Mouse (Mus musculus) ovary, adult 18-20 months (tissue): ENCODE measurements around the gene 4933407L21Rik.

ENCODE experiments used
- DNase-seq: peaks from one replicate; pipeline ENCODE4 v3.0.0; 2022; ENCODE audit warnings: low spot score, mixed read lengths

4933407L21Rik gene

DNA sequence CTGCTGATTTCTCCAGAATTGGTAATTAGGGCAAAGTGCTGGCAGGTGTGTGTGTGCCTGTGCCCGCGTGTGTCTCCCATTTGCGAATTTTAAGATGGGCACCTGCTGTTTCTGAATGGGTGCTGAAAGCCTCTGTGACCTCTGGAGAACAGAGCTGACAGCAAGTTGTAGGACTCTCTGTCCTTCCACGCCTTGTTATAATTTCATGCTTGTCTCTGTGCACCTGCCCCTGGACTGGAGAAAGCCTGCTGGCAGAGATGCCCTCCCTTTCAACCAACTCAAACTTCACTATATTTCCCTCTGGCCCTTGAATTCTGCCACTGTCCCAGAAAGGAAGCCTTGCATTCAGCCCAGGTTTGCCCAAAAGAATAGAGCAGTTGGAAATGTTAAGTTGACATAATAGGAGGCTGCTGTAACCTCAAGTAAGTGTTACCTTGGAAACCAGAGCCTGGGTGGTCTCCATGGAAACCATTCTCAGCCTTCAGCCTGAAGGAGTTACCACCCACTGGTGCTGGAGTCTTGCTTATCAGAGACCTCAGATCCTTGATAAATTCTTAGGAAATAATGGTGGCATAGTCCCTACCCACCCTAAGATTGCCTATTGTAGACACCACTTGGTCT lies 11.3 kb upstream of the 4933407L21Rik start:
- DNase-seq, result no peak

DNA sequence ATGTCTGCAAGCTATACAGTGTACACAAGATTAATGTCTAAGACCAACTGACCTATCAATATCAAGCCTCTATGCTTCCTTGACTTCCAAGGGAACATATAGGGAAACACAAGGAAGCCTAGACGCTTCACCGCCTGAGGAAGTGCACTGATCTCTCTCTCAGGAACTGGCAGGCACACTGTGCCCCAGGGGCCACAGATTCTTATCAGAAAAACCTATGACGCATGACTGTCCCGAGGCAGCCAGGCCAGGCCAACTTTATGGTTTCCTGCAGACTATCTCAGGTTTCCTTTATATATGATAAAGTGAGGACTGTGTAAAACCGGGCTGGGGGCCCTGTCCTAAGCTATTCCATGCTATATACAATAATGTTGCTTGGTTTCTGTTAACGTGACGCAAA lies 8.7 kb upstream of the 4933407L21Rik start:
- DNase-seq, result no peak

DNA sequence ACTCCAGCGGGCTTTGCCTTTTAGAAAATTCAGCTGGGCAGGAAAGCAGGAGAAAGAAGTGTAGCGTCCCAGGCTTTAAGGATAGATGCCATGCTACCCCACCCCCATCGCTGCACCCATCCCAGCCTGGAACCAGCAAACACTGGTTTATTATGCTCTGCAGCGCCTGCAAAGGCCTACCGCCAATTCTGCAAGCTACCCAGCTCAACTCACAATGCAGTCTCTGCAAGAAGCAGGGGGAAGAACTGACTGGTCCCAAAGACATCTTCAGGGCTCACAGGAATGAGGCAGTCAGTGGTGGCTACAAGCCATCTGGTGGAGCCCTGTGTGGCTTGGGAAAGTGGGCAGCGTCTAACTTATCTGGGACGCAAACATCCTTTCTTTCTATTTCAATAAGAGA lies 6.6 kb upstream of the 4933407L21Rik start:
- no peak for DNase-seq

DNA sequence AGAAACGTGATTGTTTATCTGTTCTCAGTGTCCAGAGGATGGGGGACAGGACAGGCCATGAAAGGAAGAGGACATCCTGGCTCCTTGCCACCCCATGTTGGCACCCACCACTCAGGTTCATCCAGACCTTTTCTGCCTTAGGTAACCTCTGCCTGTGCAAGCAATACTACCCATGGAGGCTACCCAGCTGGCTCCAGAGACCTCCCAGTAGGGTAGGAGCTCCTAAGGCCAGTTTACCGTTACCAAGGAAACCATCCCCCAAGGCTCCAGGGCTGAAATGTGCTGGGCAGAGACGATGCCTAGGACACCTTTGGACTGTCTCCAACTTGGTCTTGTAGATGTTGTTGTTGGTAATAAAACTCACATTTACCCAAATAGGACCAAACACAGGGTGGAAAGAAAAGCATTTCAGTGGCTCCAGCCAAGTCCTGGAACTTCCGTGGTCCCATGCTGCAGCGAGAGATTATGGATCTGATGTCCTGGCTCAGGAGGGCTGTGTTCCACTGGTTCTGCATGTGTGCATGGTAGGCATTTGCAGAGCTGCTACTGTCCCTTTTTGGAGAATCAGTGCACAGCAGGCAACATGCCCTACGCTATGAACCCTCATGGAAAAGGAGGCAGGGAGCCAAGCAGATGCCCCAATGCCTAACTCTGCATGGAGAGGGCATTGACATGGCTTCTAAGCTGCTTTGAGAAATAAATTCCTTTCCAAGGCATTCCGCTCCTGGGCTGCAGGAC lies 6.0 kb upstream of the 4933407L21Rik start:
- no peak for DNase-seq

DNA sequence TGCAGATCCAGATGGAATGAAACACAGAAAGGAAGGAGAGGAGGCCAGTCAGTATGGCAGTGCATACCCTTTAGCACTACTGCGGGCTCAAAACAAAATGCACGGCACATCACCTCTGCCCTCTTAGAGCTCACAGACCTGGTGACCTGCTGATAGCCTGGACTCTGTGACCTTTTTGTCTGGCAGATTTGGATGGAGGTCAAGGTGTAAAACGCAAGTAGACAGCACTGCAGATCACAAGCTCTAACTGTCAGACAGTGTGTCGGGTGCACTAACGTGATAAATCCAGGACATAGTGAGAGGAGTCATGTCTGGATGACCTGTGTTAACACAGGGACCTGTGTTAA lies 5.4 kb upstream of the 4933407L21Rik start:
- no peak for DNase-seq

DNA sequence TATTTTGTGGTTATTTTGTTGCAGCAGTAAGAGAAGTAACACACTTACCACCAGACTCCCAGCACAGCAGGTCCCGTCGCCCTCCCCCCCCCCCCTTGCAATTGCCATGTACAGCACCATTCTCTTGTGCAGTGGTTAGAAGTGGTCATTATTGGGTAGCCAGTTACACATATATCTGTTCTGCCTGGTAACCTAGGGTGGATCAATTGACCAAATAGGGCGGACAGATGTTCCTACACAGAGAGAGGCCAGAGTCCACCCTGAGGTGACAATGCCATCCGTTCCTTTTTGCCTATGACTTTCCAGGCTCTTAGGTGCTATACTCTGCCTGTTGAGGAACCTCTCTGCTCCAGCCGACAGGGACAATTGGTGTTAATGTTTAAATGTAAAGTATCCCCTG lies 3.1 kb upstream of the 4933407L21Rik start:
- DNase-seq, result no peak

DNA sequence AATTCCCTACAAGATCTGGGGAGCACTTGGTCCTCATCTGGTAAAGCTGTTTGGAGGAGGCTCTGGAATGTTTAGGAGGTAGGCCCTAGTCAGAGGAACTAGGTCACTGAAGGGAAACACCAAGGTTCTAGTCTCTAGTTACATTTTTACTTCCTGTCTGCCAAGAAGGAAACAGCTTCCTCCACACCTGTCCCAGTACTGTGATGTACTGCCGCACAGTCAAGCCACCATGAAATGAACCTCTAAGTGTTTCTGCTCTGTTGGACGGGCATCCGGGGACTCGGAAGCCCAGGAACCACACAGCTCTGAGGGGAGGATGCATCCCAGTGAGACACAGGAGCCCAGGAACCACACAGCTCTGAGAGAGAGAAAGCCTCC lies 394 bp downstream of the 4933407L21Rik start:
- DNase-seq, result no peak

DNA sequence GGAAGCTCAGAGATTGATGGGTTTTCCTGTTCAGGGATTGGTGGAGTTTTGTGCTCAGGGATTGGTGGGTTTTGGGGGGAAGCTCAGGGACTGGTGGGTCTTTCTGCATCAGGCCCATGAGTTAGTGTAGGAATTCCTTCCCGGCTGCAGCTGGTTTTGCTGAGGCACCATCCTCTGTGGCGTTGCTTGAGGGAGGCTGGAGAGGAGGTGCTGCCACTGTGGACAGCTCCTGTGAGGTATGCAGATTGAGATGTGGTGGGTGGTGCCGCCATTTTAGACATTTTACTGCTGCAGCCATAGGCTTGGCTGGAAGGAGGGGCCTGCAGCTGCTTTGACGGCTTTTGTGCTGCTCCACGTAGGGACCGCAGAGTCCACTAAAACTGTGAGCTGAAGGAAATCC lies 1.1 kb downstream of the 4933407L21Rik start:
- no peak for DNase-seq

DNA sequence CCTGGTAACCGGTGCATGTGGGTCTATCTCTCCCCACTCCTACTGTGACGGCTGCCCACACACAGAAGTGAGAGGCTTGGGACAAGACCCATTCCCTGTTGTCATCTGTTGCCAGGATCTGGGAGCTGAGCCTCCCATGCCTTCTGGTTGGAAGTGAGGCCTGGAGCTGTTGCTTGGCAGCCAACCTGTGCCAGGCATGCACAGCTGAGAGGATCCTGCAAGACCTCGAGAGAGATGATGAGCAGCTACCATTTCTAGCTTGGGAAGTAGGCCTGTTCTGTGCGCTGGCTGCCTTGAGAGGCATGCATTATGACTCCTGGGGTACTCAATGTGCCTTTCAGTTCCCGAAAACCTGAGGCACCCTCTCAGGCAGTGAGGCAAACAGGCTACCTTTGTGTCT lies 2.9 kb downstream of the 4933407L21Rik start:
- no peak for DNase-seq

DNA sequence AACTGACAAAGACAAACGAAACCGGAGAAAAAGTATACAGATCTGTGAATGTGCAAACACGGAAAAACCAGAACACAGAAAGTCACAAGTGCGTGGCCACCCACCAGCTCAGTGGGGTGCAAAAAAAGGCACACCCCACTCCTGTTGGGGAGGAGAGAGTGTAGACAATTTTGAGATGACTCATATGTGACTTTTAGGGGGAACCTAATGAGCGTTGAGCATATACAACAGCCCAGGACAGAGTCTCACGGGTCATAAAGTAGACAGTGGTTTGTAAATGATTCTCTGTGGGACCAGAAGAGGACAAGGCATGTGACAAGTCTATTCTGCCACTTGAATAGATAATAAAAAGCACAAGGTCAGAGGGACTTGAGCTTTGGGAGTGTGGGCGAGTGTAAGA lies 4.9 kb downstream of the 4933407L21Rik start:
- no peak for DNase-seq

DNA sequence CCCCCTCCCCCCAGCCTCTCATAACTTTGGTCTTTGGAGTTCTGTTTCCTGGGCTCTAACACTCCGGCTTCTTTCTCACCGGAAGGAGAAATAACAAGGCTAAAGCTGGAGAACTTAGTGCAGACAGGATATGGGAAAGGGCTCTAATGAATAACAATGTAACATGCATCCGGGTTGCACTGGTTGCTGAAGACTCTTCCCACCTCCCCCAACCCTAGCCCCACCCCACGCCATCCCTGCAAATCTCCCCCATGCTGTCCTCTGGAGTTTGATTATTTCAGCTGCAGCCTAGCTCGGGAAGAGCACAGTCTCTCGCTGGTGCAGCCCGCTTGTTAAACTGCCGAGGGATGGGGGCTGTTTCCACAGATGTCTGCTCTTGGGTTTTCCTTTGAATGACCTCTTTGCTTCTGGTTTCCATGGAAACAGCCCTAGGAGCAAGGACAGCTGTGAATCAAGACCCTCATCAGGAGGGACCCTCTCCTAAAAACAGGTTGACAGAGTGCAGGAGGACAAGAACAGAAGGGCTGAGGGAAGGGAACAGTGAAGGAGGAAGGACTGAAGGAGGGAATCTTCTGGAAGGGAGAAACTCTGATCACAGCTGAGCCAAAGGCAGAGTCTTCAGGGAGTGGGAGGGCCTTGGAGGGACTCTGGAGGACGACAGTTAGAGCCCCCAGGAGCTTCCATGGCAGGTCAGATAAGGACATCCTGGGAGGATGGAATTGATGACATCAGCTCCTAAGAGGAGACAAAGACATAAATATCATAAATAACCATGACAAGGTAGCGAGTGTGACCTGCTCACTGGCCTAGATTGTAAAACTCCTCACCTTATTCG lies 5.6 kb downstream of the 4933407L21Rik start:
- no peak for DNase-seq

DNA sequence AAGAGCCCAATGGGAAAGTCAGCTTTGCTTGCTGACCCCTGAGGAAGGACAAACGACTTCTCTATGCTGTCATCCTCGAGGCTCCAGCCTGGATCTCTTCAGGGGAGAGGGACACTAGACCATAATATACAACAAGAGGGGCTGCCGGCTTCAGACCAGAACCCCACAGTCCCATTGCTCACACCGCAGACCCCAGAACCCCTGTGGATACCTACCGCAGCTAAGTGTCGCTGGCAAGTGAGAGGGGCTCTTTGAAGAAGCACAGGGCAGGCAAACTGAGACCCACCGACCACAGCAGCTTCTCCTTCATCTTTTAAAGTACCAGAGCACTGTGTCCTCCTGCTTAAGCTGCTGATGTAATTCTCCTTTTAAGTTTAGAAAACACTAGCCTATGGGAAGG lies 6.3 kb downstream of the 4933407L21Rik start:
- DNase-seq, result no peak

DNA sequence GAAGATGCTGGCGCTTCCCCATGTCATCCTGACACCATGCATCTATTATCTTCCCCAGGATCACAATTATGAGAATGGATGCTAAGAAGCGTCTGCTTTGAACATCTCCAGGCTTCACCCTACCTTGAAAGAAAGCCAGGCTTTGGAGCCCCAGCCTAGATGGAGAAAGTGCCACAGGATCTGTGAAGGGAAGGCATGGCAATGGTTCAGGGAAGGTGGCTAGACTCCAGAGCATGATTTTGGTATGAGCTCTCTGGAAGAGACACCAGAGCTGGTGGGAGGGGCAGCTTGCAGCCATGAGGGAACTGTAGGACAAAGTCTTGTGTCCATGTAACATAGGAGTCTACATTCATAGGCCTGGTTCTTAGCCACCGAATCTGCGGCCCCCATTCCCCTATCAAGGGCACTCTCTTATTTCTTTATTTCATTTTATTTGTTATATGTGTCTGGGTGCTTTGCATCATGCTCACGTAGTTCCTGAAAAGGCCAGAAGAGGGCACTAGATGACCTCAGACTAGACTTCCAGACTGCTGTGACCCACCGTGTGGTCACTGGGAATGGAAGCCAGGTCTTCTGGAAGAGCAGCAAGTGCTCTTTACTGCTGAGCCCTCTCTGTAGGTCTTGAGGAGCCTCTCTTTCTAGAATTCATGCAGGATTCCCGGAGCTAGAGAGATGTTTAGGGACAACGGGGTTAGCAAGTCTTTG lies 7.0 kb downstream of the 4933407L21Rik start:
- no peak for DNase-seq

DNA sequence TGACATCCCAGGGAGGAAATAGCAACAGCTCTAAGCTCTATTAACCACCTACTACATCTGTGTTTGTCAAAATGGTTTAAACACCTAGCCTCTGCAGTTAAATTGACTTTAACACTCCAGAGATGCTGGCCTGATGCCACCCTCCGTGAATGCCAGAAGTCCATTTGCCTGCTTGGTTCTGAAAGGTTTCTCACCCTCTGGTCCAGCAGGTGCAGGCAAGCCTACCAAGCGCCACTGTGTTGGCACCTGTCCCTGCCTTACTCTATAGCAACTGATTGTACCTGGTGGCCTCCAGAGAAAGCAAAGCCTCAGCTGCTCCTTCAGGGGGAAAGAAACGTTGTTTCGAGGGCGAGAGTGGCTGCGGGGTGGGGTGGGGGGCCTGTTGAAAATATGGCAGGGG lies 8.0 kb downstream of the 4933407L21Rik start:
- DNase-seq, result no peak

DNA sequence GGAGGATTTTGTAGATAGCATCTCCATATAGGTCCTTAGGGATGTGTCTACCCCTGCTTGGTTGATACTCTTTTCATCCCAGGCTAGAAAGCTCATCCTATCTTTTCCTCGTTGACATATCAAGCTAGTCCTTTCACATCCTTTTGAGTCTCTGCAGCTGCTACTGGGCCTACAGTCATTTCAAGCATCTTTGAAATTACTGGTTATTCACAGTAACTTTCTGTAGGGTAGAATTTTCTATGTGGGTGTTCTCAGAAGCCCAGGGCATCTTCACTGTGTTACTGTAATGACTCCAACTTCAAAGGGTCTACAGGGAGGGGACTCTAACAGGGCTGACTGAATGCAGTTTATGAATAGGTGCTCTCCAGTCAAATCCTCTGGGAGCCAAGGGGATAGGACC lies 9.0 kb downstream of the 4933407L21Rik start:
- DNase-seq, result no peak

DNA sequence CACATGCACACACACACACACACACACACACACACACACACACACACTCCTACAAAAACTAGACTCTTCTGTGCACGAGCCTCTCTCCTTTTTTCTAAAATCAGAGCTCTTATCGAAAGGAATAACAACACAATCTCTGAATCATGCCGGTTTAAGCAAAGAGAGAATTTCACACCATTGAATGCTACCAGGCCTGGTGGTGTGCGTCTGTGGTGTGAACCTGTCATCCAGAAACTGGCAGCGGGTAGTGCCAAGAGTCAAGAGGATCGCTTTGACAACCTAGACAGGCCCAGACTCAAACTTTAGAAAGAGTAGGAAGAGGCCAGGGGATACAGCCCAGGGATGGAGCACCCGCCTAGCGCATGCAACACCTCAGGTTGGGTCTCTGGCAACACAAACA lies 14.0 kb downstream of the 4933407L21Rik start:
- DNase-seq, result no peak

DNA sequence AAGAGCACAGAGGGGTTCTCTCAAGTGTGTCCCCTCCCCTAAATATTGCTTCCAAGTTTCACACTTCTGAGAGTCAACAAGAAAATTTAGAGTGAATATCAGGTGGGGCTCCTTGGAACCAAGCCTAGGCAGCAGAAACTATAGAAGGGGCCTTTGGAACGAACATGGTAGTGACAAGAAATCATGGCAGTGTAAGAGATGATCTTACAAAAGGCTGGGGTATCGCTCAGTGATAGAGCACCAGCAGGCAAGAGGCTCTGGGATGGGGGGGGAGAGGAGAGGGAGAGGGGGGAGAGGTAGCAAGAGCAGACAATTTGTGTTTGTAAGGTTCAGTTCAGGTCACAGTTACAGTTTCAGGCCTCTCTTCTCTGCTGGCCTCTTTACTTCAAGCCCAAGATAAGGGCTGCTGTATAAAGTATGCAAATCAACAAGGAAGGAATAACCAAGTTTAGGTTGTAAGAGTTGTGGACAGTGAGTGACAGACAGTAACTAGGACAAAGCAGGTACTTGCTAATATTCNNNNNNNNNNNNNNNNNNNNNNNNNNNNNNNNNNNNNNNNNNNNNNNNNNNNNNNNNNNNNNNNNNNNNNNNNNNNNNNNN lies 20.9 kb downstream of the 4933407L21Rik start:
- DNase-seq, result no peak

DNA sequence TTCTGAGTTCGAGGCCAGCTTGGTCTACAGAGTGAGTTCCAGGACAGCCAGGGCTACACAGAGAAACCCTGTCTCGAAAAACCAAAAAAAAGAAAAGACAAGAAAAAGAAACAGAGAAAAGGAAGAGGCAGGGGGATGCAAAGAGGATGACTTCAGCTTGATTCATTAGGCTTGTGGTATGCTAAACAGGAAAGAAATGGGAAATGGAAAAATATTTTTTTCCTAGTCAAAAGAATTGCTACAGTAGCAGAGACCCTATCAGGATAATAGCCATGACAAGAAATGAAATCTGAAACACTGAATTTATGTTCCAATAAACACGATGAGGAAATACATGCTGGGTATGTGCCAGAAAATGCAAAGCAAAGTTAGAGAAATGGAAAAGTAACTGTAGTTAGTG lies 26.9 kb downstream of the 4933407L21Rik start:
- DNase-seq, result no peak

DNA sequence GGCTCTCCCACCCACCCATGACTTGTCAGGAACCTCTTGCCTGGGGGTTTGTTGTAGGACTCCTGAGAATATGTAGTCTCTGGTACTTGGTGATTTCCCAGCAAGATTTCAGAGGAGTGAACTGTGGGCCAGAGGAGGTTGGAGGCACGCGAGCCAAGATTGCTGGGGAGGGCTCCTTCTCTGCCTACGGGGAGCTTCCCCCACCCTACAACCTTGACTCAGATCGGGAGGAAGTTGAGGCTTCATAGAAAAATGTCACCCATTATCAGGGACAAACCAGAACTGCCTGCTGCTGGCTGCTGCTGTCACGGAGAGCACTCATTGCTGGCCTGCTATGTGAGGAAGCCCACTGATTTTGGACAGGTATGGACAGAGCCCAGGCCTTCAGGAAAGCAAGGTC lies 29.0 kb downstream of the 4933407L21Rik start:
- no peak for DNase-seq

DNA sequence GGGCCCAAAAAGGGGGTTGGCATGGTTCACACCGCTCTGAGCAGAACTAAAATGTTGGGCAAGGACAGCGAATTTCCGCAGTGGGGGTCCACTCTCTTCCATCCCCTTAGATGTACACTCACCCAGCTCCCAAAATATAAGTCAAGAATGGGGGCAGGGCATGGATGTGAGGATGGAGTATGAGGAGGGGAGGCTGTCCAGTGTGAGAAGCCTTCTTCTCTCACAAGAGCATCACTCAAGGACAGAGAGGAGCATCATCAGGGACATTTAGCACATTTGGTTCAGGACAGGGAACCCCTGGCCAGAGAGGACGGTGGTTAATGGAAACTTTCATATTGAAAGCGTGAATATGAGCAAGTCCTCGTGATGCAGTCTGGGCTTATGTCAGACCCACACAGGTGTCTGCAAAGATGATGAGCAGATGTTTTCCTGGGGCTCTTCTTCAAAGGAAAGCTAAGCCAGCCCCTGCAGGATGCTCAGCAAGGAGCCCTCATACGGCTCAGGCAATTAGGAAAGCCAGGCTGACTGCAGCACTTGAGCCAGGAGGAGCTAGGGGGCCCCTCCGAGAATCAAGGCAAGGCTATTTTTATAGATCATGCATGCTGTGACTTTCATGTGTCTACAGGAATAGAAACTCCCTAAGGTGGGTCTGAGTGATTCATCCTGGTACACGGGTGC lies 29.8 kb downstream of the 4933407L21Rik start:
- DNase-seq, result no peak

DNA sequence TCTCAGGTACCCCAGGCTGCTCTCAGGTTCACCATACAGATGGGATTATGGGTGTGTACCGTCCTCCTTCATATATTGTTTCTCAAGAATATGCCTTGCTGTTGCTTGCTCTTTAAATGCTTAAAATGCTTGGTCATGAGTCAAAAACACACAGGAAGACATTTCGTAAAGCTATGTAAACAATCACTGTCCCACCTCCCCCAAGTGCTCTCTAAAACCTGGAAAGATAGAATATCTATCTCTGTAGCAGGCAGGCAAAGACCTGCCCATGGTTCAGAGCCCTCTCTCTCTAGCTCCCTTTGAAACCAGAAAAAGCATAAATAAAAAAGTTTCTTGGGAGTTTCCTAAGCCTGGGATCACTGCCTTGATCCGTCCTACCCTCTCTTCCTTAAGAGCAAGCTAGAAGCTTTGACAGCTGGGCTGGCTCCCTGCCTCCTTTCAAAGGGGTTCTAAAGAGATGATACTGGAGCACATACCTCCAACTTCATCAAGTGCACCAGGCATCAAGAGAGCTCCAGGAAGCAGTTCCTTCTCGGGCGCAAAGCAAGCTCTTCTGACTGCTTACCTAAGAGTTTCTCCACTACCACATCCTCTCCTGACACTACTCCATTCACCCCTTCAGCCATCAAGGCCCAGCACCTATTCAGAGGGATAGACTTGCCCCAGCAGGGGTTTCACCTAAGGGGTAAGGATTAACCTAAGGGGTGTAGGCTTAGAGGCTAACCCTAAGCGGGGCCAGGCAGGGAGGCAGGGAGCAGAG lies 31.0 kb downstream of the 4933407L21Rik start:
- no peak for DNase-seq
